Mouse (Mus musculus) lung, postnatal 4 days (tissue): Measurements from ENCODE around the gene Hcar2.

Experiments
- DNase-seq, 2 experiments: peaks; one replicate each; pipeline ENCODE4 v3.0.0; 2021

Gene Hcar2

DNA sequence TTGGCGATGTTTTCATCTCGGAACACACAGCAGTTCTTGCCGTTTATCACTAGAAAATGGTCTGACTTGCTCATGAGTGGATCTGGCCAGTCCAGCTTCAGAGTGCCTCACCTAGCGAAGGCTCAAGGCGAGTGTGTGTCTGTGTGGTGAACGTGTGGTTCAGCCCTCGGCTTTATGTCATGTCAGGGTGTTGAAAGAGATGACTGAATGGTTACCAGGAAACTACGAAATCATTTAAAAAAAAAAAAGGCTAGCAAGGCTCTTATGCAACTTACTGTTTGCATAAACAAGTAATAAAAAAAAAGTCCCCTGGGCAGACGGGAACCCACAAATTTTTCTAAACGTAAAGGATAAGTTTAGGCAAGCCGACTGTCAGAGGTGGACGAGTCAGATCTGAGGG, at the start of gene Hcar2:
Gene Hcar2, minus strand, starts transcription at position 135 of the 400 bp plus-strand sequence.
- DNase-seq, result peak in 1 of 2 experiments; percentile 18

DNA sequence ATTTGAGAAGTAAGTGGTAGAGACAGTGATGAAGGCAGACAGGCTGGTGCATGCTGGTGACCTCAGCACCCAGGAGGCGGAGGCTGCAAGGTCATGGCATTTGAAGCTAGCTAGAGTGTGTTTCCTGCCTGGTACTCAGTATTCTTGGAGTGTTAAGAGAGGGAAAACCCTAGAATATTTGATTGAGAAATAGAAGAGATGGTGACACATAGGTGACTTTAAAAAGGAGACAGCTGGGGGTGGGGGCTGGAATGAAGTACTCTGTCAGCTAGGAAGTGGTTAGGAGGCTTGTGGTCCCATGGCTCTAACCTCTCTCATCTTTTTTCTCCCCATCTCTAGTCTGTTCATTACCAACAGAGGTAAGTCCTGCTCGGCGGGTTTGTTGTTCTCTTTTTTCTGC, 49.6 kb upstream of the Hcar2 start:
- no peak for DNase-seq

DNA sequence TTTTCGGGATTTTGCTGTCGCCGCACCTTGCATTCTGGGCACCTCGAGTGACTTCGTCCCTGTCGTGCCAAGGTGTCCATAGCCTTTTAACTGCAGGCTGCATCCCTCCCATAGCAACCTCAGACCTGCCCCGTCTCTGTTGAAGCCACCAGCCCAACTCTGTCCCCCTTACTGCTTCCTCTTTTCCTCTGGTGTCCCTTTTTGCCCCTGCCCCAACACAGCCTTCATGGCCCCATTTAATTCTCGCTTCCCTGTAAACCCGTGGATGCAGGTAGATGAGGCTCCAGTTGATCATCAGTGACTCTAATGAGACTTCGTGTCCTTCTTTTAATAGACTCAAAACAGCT, 42.3 kb upstream of the Hcar2 start:
- DNase-seq, result no peak

DNA sequence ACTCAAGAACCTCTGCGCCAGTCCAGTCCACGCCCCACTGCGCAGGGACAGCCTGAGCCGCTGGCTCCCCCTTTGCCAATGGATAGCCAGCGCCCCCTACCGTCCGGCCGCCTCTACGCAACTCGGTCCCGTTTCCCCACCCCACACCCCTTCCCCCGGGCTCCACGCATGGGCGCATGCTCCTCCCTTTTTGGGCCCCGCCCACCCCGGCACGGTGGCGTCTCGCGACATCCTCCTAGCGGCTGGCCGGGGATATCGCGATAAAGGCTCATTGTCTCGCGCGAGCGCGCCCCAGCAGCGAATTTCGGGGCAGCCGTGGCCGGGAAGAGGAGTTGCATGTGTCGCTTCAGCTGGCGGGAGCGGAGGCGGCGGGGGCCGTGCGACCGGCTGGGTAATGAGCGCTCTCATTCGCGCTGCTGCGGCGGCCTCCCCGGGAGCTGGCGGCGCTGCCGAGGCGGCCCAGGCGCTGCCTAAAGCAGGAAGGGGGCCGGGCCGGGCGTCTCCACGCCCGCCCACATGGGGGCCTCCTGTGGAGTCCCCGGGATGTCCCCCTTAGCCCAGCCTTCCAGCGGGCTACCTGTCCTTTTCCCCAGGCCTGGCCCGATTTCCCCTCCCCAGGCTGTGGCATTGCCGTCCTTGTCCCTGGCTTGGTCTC, 41.8 kb upstream of the Hcar2 start, which contains the start of gene Denr:
Gene Denr, plus strand, starts transcription at position 200 of the 655 bp plus-strand sequence.
- peak; percentile 99 to 100 for DNase-seq

GRCm38 (mm10) chr5:123906146-123906975, 41.1 kb upstream of the Hcar2 start:
- DNase-seq, result no peak

- peak in 1 of 2 experiments; percentile 17 for DNase-seq
Measured at GRCm38 (mm10) chr5:123904059-123904672, 38.9 kb upstream of the Hcar2 start.

DNA sequence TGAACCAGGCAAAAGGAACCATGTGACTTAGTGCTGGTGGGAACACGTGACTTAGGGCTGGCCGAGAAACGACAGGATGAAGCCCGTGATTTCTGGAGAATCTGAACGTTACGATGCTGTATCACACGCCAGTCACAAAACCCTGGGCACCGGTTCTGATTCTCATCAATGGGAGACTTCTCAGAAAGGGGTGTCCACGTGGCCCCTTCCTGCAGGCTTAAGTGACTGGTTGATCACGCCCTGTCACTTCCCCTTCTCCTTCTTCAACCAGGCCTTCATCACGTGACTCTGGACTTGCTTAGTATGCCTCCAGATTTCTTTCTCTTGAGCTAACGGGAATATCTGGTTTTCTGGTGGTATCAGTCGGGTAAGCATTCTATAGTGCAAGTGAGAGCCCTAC, 32.1 kb upstream of the Hcar2 start:
- peak in 1 of 2 experiments; percentile 17 for DNase-seq

GRCm38 (mm10) chr5:123896395-123896794, 31.1 kb upstream of the Hcar2 start:
- DNase-seq, result no peak

- DNase-seq, result no peak
Measured at GRCm38 (mm10) chr5:123893520-123893919, 28.2 kb upstream of the Hcar2 start.

DNA sequence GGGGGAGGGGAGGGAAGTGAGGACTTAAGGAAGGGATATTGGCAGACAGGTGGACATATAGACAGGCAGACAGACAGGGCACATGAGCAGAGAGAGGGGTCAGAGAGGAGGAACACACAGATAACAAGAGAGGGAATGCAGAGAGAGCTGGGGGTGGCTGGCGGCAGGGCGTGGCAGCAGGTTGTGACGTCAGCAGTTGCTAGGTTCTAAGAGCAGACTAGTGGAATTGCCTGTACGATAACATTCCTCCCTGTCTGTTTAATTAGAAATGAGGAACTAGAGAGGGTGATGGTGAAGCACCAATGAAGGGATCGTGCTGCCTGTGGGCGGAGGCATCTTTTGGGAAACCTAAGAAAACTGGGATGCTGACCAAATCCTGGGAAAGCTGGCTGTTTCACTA, 26.4 kb upstream of the Hcar2 start:
- DNase-seq, result peak; percentile 31 to 63

DNA sequence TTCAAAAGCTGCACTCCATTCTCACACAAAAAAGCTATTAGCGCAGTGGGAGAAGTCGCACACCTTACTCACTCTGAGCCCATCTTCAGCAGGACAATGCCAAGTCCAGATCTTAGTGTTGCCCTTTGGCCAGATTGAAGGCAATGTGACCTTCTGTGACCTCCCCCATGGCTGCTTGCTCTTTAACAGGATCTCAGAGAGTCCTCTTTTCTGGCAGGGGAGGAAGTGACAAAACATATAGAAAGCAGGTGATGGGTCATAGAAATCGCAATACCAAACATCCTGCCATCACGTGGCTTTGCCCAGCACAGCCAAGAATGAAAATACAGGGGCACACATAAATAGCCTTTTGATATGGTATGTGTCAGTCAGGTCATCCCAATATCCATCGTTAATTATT, 25.7 kb upstream of the Hcar2 start:
- no peak for DNase-seq

DNA sequence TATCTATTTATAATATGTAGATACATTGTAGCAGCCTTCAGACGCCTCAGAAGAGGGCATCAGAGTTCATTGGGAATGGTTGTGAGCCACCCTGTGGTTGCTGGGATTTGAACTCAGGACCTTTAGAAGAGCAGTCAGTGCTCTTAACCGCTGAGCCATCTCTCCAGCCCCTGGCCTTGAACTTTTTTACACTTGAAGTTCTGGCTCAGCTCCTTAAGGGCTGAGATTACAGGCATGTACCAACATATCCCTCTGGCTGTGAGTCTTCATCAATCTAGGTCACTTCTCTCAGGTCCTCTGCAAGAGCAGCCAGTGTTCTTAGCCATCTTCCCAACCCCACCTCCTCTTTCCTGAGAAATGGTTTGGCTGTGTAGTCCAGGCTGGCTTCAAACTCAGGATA, 25.0 kb upstream of the Hcar2 start:
- no peak for DNase-seq

GRCm38 (mm10) chr5:123886365-123886764, 21.1 kb upstream of the Hcar2 start:
- no peak for DNase-seq

GRCm38 (mm10) chr5:123884332-123884731, 19.0 kb upstream of the Hcar2 start:
- no peak for DNase-seq

DNA sequence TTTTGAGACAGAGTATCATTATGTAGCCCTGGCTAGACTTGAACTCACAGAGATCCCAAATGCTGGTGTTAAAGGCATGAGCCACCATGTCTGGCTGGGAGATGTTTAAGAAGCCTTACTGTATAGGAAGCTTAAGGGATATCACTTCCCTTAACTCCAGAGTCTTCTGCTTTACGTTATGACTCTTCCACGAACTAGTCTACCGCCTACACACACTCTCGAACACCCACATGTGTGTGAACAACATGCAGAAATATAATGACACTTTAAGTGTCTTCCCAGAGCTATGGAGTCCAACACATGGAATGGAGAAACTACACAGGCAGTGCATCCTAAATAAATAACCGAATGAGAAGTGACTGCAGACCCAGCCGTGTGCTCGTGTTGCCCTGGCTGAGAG, 18.6 kb upstream of the Hcar2 start:
- no peak for DNase-seq

- DNase-seq, result no peak
Measured at GRCm38 (mm10) chr5:123880778-123881177, 15.5 kb upstream of the Hcar2 start.

DNA sequence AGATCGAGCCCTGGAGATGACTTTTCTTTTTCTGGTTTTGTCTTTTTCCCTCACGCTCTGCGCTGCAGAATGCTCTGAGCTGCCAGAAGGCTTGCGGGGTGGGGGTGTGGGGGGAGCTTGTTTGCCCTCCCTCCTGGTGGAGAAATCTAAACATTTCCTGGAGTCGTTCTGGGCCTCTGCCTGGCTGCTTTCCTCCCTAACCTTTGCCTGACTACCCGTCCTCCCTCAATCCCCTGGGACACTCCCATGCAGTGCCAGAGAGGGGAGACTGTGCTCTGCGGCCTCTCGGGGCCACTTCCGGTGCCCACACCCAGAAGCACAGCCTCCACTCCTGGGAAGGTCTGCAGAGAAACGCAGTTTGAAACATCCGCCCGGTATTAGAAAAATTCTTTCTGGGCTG, 14.6 kb upstream of the Hcar2 start, which contains the start of gene Hcar1:
Gene Hcar1, minus strand, starts transcription at position 93 of the 400 bp plus-strand sequence.
- peak; percentile 28 to 59 for DNase-seq

DNA sequence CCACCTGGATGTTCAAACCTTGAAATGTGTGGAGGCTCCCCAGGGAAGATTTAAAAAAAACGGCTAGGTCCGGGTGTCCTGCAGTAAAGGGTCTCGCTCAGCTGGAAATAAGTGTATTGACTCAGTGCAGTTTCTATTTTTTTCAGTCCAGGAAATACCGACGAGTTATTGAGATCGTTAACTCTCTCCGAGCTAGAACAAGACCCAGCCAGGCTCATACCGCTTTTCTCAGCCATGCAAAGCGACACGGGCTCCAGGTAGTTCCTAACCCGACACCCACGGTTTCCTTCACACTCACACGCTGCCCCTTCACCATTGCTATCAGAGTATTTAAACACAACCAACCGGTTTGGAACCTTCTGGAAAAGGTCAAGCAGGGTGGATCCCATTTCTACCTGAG, 12.8 kb upstream of the Hcar2 start:
- no peak for DNase-seq

DNA sequence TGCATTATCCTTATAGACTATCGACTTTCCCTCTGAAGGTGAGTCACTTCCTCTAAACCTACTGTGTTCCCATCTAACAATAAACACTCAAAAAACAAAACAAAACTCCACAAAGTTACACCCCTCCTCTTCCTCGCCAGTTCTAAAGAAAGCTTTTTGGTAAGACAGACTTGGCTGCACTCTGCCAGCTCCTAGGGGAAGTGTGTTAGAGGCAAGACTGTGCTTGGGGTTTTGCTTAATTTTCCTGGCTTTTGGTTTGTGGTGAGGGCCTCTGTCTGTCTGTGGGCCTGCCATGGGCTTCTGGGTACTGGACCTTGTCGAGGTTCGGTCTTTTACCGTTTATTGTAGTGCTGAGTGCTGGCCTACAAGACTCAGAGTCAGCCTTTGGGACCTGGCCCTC, 8.9 kb upstream of the Hcar2 start:
- DNase-seq, result no peak

- no peak for DNase-seq
Measured at GRCm38 (mm10) chr5:123869615-123870014, 4.3 kb upstream of the Hcar2 start.

- no peak for DNase-seq
Measured at GRCm38 (mm10) chr5:123866457-123866856, 1.2 kb upstream of the Hcar2 start.

- no peak for DNase-seq
Measured at GRCm38 (mm10) chr5:123863934-123864333, 1.4 kb downstream of the Hcar2 start.
